Mouse (Mus musculus): ENCODE results near the gene Mrpl21. TPM values are rescaled to one million over a fixed set of nuclear protein-coding genes. Genes with fewer than 3 reads are reported as not detected.

Gene Mrpl21
- polyA plus RNA-seq, 1 experiment from 2014 or later, result 116 TPM

GRCm38 (mm10) chr19:3269279-3269678, 13.4 kb upstream of the Mrpl21 start:
- peaks cover 96% of the 10 kb centered on the region for H3K36me3 ChIP-seq
- ATAC-seq (ENCODE audit: insufficient number of reproducible peaks, low FRiP score, low TSS enrichment, low read depth), result no peak
- no peaks in the 10 kb centered on the region for H3K27me3 ChIP-seq
- H3K27ac ChIP-seq (replicated peaks), result no peak overlapping the region
- no peak overlapping the region for H3K4me3 ChIP-seq (replicated peaks)
- no peak overlapping the region for H3K4me2 ChIP-seq (replicated peaks)
- H3K4me1 ChIP-seq, result no peaks in the 10 kb centered on the region
- no peaks in the 10 kb centered on the region for H3K9me3 ChIP-seq (replicated peaks)
- no peak overlapping the region for H3K9ac ChIP-seq
- WGBS, result 94% methylated on average over 9 of the region's 9 CpGs

GRCm38 (mm10) chr19:3269803-3270202, 12.9 kb upstream of the Mrpl21 start:
- H3K27ac ChIP-seq (replicated peaks), result no peak overlapping the region
- no peak overlapping the region for H3K9ac ChIP-seq
- no peak overlapping the region for H3K4me2 ChIP-seq (replicated peaks)
- H3K27me3 ChIP-seq, result no peaks in the 10 kb centered on the region
- H3K36me3 ChIP-seq, result peaks cover 96% of the 10 kb centered on the region
- WGBS, result 91% methylated on average over 6 of the region's 6 CpGs
- no peaks in the 10 kb centered on the region for H3K9me3 ChIP-seq (replicated peaks)
- no peaks in the 10 kb centered on the region for H3K4me1 ChIP-seq
- no peak for ATAC-seq (ENCODE audit: insufficient number of reproducible peaks, low FRiP score, low TSS enrichment, low read depth)
- no peak overlapping the region for H3K4me3 ChIP-seq (replicated peaks)

GRCm38 (mm10) chr19:3271366-3271765, 11.3 kb upstream of the Mrpl21 start:
- no peaks in the 10 kb centered on the region for H3K27me3 ChIP-seq
- H3K9ac ChIP-seq, result no peak overlapping the region
- no peak overlapping the region for H3K27ac ChIP-seq (replicated peaks)
- H3K4me2 ChIP-seq (replicated peaks), result no peak overlapping the region
- H3K4me3 ChIP-seq (replicated peaks), result no peak overlapping the region
- no peaks in the 10 kb centered on the region for H3K4me1 ChIP-seq
- no peak for ATAC-seq (ENCODE audit: insufficient number of reproducible peaks, low FRiP score, low TSS enrichment, low read depth)
- peaks cover 96% of the 10 kb centered on the region for H3K36me3 ChIP-seq
- H3K9me3 ChIP-seq (replicated peaks), result no peaks in the 10 kb centered on the region
- 83% methylated on average over 6 of the region's 6 CpGs for WGBS

- H3K4me3 ChIP-seq (replicated peaks), result no peak overlapping the region
- H3K36me3 ChIP-seq, result peaks cover 94% of the 10 kb centered on the region
- ATAC-seq (ENCODE audit: insufficient number of reproducible peaks, low FRiP score, low TSS enrichment, low read depth), result no peak
- no peak overlapping the region for H3K9ac ChIP-seq
- H3K27me3 ChIP-seq, result no peaks in the 10 kb centered on the region
- no peak overlapping the region for H3K27ac ChIP-seq (replicated peaks)
- H3K4me1 ChIP-seq, result no peaks in the 10 kb centered on the region
- no peaks in the 10 kb centered on the region for H3K9me3 ChIP-seq (replicated peaks)
- 94% methylated on average over 9 of the region's 9 CpGs for WGBS
- no peak overlapping the region for H3K4me2 ChIP-seq (replicated peaks)
These were observed 9.4 kb upstream of the Mrpl21 start for GRCm38 (mm10) chr19:3273331-3273730.

- no peak overlapping the region for H3K4me3 ChIP-seq (replicated peaks)
- no peak overlapping the region for H3K4me2 ChIP-seq (replicated peaks)
- no peak overlapping the region for H3K27ac ChIP-seq (replicated peaks)
- no peaks in the 10 kb centered on the region for H3K27me3 ChIP-seq
- H3K9ac ChIP-seq, result no peak overlapping the region
- peaks cover 85% of the 10 kb centered on the region for H3K36me3 ChIP-seq
- WGBS, result 95% methylated on average over 3 of the region's 3 CpGs
- 0 out of 2 replicates have a peak, but pooled peaks cover 2% of the 10 kb centered on the region for H3K4me1 ChIP-seq
- ATAC-seq (ENCODE audit: insufficient number of reproducible peaks, low FRiP score, low TSS enrichment, low read depth), result no peak
- no peaks in the 10 kb centered on the region for H3K9me3 ChIP-seq (replicated peaks)
These were observed 6.8 kb upstream of the Mrpl21 start for GRCm38 (mm10) chr19:3275744-3276365.

GRCm38 (mm10) chr19:3281886-3282285, 815 bp upstream of the Mrpl21 start:
- Histone ChIP-seq H3K36me3 (peaks cover 48% of the 10 kb centered on the region), H3K27ac (replicated peaks) (no peak overlapping the region), H3K4me2 (replicated peaks) (peak overlapping the region; percentile 68), H3K9ac (peak overlapping the region; percentile 78), H3K27me3 (no peaks in the 10 kb centered on the region), H3K4me3 (replicated peaks) (peak overlapping the region; percentile 92), H3K9me3 (replicated peaks) (no peaks in the 10 kb centered on the region), H3K4me1 (peaks cover 20% of the 10 kb centered on the region)
- no peak for ATAC-seq (ENCODE audit: insufficient number of reproducible peaks, low FRiP score, low TSS enrichment, low read depth)
- 67% methylated on average over 4 of the region's 4 CpGs for WGBS

GRCm38 (mm10) chr19:3289006-3289405, 6.3 kb downstream of the Mrpl21 start:
- WGBS, result 100% methylated on average over 1 of the region's 1 CpGs
- H3K27me3 ChIP-seq, result no peaks in the 10 kb centered on the region
- H3K4me2 ChIP-seq (replicated peaks), result no peak overlapping the region
- H3K4me1 ChIP-seq, result no peaks in the 10 kb centered on the region; the same call in 1 of the 2 replicates
- H3K36me3 ChIP-seq, result peaks cover 66% of the 10 kb centered on the region
- no peak overlapping the region for H3K4me3 ChIP-seq (replicated peaks)
- H3K27ac ChIP-seq (replicated peaks), result no peak overlapping the region
- no peak overlapping the region for H3K9ac ChIP-seq
- no peaks in the 10 kb centered on the region for H3K9me3 ChIP-seq (replicated peaks)
- no peak for ATAC-seq (ENCODE audit: insufficient number of reproducible peaks, low FRiP score, low TSS enrichment, low read depth)

- Histone ChIP-seq H3K4me2 (replicated peaks) (no peak overlapping the region), H3K27me3 (no peaks in the 10 kb centered on the region), H3K9me3 (replicated peaks) (no peaks in the 10 kb centered on the region), H3K4me3 (replicated peaks) (no peak overlapping the region), H3K9ac (no peak overlapping the region), H3K36me3 (peaks cover 45% of the 10 kb centered on the region), H3K4me1 (no peaks in the 10 kb centered on the region), H3K27ac (replicated peaks) (no peak overlapping the region)
- no peak; the same call in 1 of the 2 replicates for ATAC-seq (ENCODE audit: insufficient number of reproducible peaks, low FRiP score, low TSS enrichment, low read depth)
- WGBS, result 86% methylated on average over 2 of the region's 2 CpGs
These were observed 9.3 kb downstream of the Mrpl21 start for GRCm38 (mm10) chr19:3292028-3292427.

GRCm38 (mm10) chr19:3292993-3293392, 10.3 kb downstream of the Mrpl21 start:
- Histone ChIP-seq H3K36me3 (peaks cover 36% of the 10 kb centered on the region), H3K4me1 (no peaks in the 10 kb centered on the region), H3K27me3 (no peaks in the 10 kb centered on the region), H3K4me3 (replicated peaks) (no peak overlapping the region), H3K4me2 (replicated peaks) (no peak overlapping the region), H3K9ac (no peak overlapping the region), H3K9me3 (replicated peaks) (no peaks in the 10 kb centered on the region), H3K27ac (replicated peaks) (no peak overlapping the region)
- no peak for ATAC-seq (ENCODE audit: insufficient number of reproducible peaks, low FRiP score, low TSS enrichment, low read depth)
- 91% methylated on average over 1 of the region's 1 CpGs for WGBS

GRCm38 (mm10) chr19:3295245-3295644, 12.5 kb downstream of the Mrpl21 start:
- Histone ChIP-seq H3K27me3 (no peaks in the 10 kb centered on the region), H3K4me1 (no peaks in the 10 kb centered on the region), H3K36me3 (peaks cover 15% of the 10 kb centered on the region), H3K4me3 (replicated peaks) (no peak overlapping the region), H3K9ac (no peak overlapping the region), H3K9me3 (replicated peaks) (no peaks in the 10 kb centered on the region), H3K4me2 (replicated peaks) (no peak overlapping the region), H3K27ac (replicated peaks) (no peak overlapping the region)
- WGBS, result 86% methylated on average over 6 of the region's 6 CpGs
- ATAC-seq (ENCODE audit: insufficient number of reproducible peaks, low FRiP score, low TSS enrichment, low read depth), result no peak

GRCm38 (mm10) chr19:3297034-3297433, 14.3 kb downstream of the Mrpl21 start:
- H3K9me3 ChIP-seq (replicated peaks), result no peaks in the 10 kb centered on the region
- ATAC-seq (ENCODE audit: insufficient number of reproducible peaks, low FRiP score, low TSS enrichment, low read depth), result no peak
- no peak overlapping the region for H3K9ac ChIP-seq
- H3K4me2 ChIP-seq (replicated peaks), result no peak overlapping the region
- no peak overlapping the region for H3K27ac ChIP-seq (replicated peaks)
- H3K4me3 ChIP-seq (replicated peaks), result no peak overlapping the region
- H3K4me1 ChIP-seq, result no peaks in the 10 kb centered on the region
- H3K27me3 ChIP-seq, result no peaks in the 10 kb centered on the region
- H3K36me3 ChIP-seq, result no peaks in the 10 kb centered on the region

- ATAC-seq (ENCODE audit: insufficient number of reproducible peaks, low FRiP score, low TSS enrichment, low read depth), result no peak
- WGBS, result 83% methylated on average over 7 of the region's 7 CpGs
- Histone ChIP-seq H3K4me1 (no peaks in the 10 kb centered on the region), H3K9me3 (replicated peaks) (no peaks in the 10 kb centered on the region), H3K36me3 (no peaks in the 10 kb centered on the region), H3K27ac (replicated peaks) (no peak overlapping the region), H3K27me3 (no peaks in the 10 kb centered on the region), H3K9ac (no peak overlapping the region), H3K4me2 (replicated peaks) (no peak overlapping the region), H3K4me3 (replicated peaks) (no peak overlapping the region)
These were observed 15.1 kb downstream of the Mrpl21 start for GRCm38 (mm10) chr19:3297775-3298174.

Data from embryonic facial prominence, embryonic 15.5 days (tissue).